Mouse (Mus musculus) heart, embryonic 13.5 days (tissue): ENCODE measurements around the gene Adgrl4. TPM values are rescaled to one million over a fixed set of nuclear protein-coding genes. Genes with fewer than 3 reads are reported as not detected.

ENCODE experiments used
- ATAC-seq: fragments of 200-750 bp; cut with Nextera tagmentation; 2 replicates; pipeline ENCODE4 v1.8.0; 2017; ENCODE audit warnings: moderate TSS enrichment; ENCODE audit not compliant: insufficient number of reproducible peaks, low FRiP score, low TSS enrichment; ENCODE audit errors: extremely low read depth
- H3K27ac ChIP-seq: fragments of 300-500 bp; sonication (generic); replicated peaks from 2 replicates; pipeline ENCODE4 v1.5.1; 2015; ENCODE audit warnings: moderate library complexity, mild to moderate bottlenecking, inconsistent platforms
- H3K27me3 ChIP-seq: fragments of 300-500 bp; sonication (generic); replicated peaks from 2 replicates; pipeline ENCODE4 v1.6.1; 2015; ENCODE audit warnings: mild to moderate bottlenecking, inconsistent platforms
- H3K36me3 ChIP-seq: fragments of 300-500 bp; sonication (generic); 2 replicates; pipeline ENCODE4 v1.6.1; 2015; ENCODE audit warnings: mild to moderate bottlenecking, inconsistent platforms
- H3K4me1 ChIP-seq: fragments of 300-500 bp; sonication (generic); 2 replicates; pipeline ENCODE4 v1.6.1; 2015; ENCODE audit warnings: inconsistent platforms
- H3K4me2 ChIP-seq: fragments of 300-500 bp; sonication (generic); 2 replicates; pipeline ENCODE4 v1.6.1; 2015; ENCODE audit warnings: inconsistent platforms, mild to moderate bottlenecking, moderate library complexity
- H3K4me3 ChIP-seq: fragments of 300-500 bp; sonication (generic); 2 replicates; pipeline ENCODE4 v1.5.1; 2015; ENCODE audit warnings: moderate library complexity, mild to moderate bottlenecking, inconsistent platforms
- H3K9ac ChIP-seq: fragments of 300-500 bp; sonication (generic); 2 replicates; pipeline ENCODE4 v1.6.1; 2015; ENCODE audit warnings: inconsistent platforms, mild to moderate bottlenecking, moderate library complexity
- H3K9me3 ChIP-seq: fragments of 300-500 bp; sonication (generic); 2 replicates; pipeline ENCODE4 v1.6.1; 2016; ENCODE audit warnings: inconsistent platforms
- WGBS: fragments of 180-500 bp; shearing (Covaris S2); methylation state at CpG from one replicate; pipeline ENCODE4 v1.1.7; 2015; ENCODE audit warnings: mixed read lengths; 5-methylcytosine and 5-hydroxymethylcytosine counted together
- polyA plus RNA-seq: library from polyadenylated mRNA; unstranded; fragments of >200 nt; fragmentation: Nextera tagmentation; extraction: Ambion mirVana; gene quantifications from 2 replicates; pipeline ENCODE4 v1.2.1, GENCODE M21; 2015

Gene Adgrl4
- polyA plus RNA-seq, 1 experiment from 2014 or later: 13.1 TPM

DNA sequence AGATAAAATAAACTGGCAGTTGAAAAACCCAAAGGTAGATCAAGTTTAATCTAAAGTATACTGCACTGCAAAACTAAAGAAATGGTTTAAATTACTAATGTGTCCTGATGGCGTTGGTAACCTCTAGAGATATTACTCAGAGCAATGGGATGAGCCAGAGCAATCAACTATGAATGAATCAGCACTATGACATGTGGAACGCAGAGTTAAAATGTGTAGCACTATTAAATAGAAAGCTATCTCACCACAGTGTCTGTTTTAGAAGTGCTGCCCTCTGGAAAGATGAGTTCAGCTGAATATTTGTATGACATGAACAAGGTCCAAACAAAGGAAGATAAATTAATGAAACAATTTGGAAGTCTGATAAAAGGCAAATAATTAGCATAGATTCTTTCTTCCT, 6.2 kb upstream of the Adgrl4 start:
- Histone ChIP-seq H3K4me3 (no peak overlapping the region), H3K9ac (no peak overlapping the region), H3K4me2 (no peak overlapping the region), H3K4me1 (peaks cover 6% of the 10 kb centered on the region), H3K27ac (no peak overlapping the region), H3K9me3 (no peaks in the 10 kb centered on the region), H3K27me3 (no peaks in the 10 kb centered on the region), H3K36me3 (no peaks in the 10 kb centered on the region)
- ATAC-seq: no peak
- WGBS: 68% methylated on average over 2 of the region's 2 CpGs

DNA sequence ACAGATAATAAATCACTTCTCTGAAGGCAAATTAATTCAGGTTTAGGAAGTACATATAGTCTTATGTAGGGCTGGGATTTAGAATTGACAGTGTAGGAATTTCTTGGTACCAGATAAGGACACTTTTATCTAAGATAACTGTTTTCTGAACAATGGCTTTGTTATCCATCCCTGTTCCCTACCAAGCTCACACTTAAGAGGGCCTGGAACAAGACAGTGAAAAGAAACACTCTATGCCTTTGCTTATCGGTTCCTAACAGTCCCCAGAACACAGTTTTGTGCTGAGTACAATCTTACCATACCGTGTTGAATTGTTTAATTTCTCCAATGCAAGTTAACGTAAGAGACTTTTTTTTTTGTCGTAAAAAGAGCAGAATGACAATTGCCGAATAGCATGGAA, 677 bp downstream of the Adgrl4 start:
- Histone ChIP-seq H3K4me2 (peak overlapping the region; percentile 72), H3K27ac (peak overlapping the region; percentile 80), H3K27me3 (no peaks in the 10 kb centered on the region), H3K36me3 (no peaks in the 10 kb centered on the region), H3K9me3 (no peaks in the 10 kb centered on the region), H3K4me3 (peak overlapping the region; percentile 52), H3K4me1 (peaks cover 24% of the 10 kb centered on the region), H3K9ac (peak overlapping the region; percentile 75; the same call in 1 of the 2 replicates)
- ATAC-seq: no peak
- 43% methylated on average over 5 of the region's 5 CpGs for WGBS

DNA sequence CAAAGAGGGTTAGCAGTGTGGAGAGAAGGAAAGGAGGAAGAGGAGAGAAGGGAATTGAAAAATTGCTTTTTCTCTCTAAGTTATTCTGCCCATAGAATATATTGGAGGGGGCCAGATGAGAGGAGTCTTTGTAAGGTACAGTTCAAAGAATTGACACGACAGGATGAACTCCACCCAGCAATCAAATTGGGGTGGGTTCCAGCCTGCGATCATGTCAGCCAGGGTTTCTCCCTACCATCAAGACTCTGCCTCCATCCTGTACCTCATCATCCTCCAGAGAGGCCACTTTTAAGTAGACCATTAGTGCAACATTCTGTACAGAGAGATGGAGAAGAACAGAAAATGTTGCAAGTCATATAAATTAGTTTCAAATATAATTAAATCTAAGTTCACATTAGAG, 2.3 kb downstream of the Adgrl4 start:
- Histone ChIP-seq H3K4me2 (0 out of 2 replicates have a peak overlapping the region, but pooled peaks have one; percentile 12), H3K4me1 (peaks cover 24% of the 10 kb centered on the region), H3K27ac (no peak overlapping the region), H3K27me3 (no peaks in the 10 kb centered on the region), H3K36me3 (no peaks in the 10 kb centered on the region), H3K4me3 (no peak overlapping the region), H3K9ac (no peak overlapping the region), H3K9me3 (no peaks in the 10 kb centered on the region)
- WGBS: 64% methylated on average over 2 of the region's 2 CpGs
- no peak for ATAC-seq

DNA sequence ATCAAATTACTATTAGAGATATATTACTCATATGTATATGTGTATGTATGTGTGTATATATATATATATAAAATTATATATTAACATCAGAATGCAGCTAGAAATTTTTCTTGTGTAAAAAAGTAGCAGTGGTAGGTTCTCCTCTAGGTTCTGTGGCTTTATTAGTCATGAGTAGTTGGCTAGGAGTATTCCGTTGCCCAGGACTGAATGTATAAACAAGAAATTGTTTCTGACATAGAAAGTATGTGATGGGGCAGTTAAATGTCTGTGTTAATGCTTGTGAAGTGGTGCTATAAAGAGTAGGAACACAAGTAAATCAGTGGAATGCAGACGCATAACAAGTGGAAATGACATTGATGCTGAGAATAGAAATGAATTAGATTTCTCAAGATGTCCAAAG, 4.3 kb downstream of the Adgrl4 start:
- no peak for ATAC-seq
- 79% methylated on average over 2 of the region's 2 CpGs for WGBS
- Histone ChIP-seq H3K9ac (no peak overlapping the region), H3K4me1 (peaks cover 14% of the 10 kb centered on the region), H3K27me3 (no peaks in the 10 kb centered on the region), H3K27ac (no peak overlapping the region), H3K36me3 (no peaks in the 10 kb centered on the region), H3K4me3 (no peak overlapping the region), H3K9me3 (no peaks in the 10 kb centered on the region), H3K4me2 (no peak overlapping the region)

DNA sequence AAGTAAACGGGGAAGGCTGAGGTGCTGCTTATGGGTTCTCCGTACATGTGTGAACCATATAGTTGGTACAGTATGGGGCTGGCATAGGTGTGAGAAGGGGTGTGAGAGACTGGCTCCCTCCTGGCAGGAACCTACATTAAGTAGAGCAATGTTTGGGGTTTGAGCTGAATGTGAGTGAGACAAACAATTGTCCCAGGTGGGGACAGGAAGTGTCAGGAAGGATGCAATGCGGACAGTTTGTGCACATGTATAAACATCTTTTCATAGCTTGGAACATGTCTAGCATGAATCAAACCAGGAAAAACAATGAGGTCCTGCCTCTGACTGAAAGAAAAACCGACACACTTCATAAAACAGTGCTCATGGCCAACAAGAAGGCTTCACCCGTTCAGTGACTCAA, 5.8 kb downstream of the Adgrl4 start:
- ATAC-seq: no peak
- Histone ChIP-seq H3K9ac (no peak overlapping the region), H3K4me3 (no peak overlapping the region), H3K27me3 (no peaks in the 10 kb centered on the region), H3K9me3 (no peaks in the 10 kb centered on the region), H3K27ac (no peak overlapping the region), H3K4me2 (no peak overlapping the region), H3K4me1 (no peaks in the 10 kb centered on the region), H3K36me3 (no peaks in the 10 kb centered on the region)
- WGBS: 74% methylated on average over 5 of the region's 5 CpGs

DNA sequence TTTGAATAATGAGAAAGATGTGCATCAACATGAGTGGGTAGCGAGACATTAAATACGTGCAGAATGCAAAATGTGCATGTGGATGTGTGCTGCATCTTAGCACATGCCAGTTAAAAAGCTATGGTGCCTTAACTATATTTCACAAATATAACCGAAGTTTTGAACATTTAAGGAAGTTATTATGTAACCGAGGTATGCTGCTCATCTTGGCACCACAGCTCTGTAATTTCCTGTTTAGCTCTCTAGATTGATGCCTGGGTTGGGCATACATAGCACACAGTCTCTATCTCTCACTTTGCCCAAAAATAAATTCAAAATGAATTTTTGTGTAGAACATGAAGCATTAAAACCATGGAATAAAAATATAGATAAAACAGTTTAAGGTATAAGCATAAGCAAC, 6.6 kb downstream of the Adgrl4 start:
- H3K9me3 ChIP-seq: no peaks in the 10 kb centered on the region
- no peak overlapping the region for H3K9ac ChIP-seq
- H3K4me1 ChIP-seq: no peaks in the 10 kb centered on the region
- no peaks in the 10 kb centered on the region for H3K27me3 ChIP-seq
- ATAC-seq: no peak
- H3K36me3 ChIP-seq: no peaks in the 10 kb centered on the region
- no peak overlapping the region for H3K27ac ChIP-seq
- WGBS: 77% methylated on average over 4 of the region's 4 CpGs
- no peak overlapping the region for H3K4me2 ChIP-seq
- H3K4me3 ChIP-seq: no peak overlapping the region

DNA sequence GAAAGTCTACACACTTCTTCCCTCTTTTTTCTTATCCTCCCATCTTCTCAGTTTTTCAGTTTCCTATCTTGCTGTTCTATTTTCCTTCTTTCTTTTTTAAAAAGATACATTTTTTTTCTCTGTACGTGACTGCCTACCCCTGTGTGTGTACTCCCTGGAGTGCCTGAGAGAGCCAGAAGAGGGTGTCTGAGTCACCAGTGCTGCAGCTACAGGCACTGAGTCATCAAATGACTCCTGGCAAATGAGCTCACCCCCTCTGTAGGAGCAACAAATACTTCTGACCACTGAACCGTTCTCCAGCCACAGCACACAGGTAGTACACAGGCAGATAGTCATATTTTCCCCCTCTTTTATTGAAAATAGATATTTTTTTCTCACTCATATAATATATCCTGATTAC, 8.2 kb downstream of the Adgrl4 start:
- Histone ChIP-seq H3K27me3 (no peaks in the 10 kb centered on the region), H3K27ac (no peak overlapping the region)
- 31% methylated on average over 2 of the region's 2 CpGs for WGBS

DNA sequence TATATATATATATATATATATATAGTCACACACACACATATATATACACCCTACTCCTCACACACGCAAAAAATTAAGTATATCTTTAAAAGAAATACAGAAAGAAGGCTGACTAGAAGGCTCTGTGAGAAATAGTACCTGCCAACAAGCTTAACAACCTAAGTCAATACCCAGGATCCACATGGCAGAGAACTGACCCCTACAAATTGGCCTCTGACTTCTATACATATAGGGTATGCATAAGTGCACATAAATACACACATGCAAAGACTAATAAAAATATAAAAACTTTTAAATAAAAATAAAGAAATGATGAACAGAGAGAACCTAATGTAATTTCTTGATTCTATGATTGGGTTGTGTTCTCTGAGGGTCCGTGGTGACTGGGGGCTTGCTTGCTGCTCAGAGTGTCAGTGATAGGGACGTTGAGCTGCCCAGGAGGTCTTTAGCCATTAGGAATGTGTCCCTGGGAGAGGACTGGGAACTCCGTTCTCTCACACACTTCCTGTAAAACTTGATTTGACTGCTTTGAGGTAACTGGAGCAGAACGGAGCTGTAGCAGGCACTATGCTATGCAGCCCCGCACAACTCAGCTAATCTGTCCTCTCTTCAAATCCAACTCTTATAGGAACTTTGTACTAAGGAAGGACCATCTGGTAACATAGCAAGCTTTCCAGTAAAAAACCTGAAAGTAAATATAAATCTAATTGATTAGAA, 17.5 kb downstream of the Adgrl4 start:
- Histone ChIP-seq H3K9ac (no peak overlapping the region), H3K9me3 (no peaks in the 10 kb centered on the region), H3K4me3 (no peak overlapping the region), H3K4me2 (no peak overlapping the region), H3K27me3 (no peaks in the 10 kb centered on the region), H3K27ac (no peak overlapping the region), H3K4me1 (no peaks in the 10 kb centered on the region), H3K36me3 (no peaks in the 10 kb centered on the region)
- WGBS: 41% methylated on average over 6 of the region's 6 CpGs
- no peak for ATAC-seq

More for the DNA sequence above, 8.2 kb downstream of the Adgrl4 start:
- Histone ChIP-seq H3K9ac (no peak overlapping the region), H3K9me3 (no peaks in the 10 kb centered on the region), H3K36me3 (no peaks in the 10 kb centered on the region), H3K4me3 (no peak overlapping the region), H3K4me2 (no peak overlapping the region), H3K4me1 (no peaks in the 10 kb centered on the region)
- ATAC-seq: no peak; the same call in 1 of the 2 replicates

DNA sequence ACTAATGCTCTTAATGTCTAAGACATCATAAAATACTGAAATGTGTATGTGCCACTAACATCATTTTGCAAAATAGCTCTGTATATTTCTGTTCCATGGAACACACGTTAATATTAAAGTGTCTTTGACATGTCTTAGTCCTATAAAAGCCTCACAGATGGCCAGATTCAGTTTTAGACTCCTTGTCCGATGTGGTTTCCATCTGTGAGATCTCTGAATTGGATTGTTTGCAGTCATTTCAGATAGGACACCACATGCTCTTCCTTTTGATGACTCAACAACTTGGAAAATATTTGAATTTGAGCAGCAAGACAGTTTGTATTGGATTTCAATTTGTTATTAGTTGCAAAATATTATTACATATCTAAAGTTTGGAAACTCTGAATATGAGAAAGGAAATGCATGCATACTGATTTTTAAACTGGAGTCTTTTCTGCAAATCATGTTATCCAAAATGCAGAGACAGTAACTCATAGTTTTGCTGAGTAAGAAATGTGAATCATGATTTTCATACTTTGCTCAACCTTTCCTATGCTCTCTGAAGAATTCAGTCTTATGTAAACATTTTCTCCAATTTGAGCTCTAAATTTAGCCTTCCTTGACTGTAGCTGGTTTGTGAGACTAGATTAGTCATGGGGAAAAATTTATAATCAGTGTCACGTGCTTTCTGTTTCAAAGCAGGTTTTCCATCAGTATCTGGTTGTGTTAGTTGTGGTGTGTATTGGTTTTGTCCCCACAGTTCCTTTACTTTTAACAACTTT, 21.9 kb downstream of the Adgrl4 start:
- no peak for ATAC-seq
- Histone ChIP-seq H3K4me3 (no peak overlapping the region), H3K36me3 (no peaks in the 10 kb centered on the region), H3K27me3 (no peaks in the 10 kb centered on the region), H3K27ac (no peak overlapping the region), H3K9ac (no peak overlapping the region), H3K4me1 (no peaks in the 10 kb centered on the region), H3K9me3 (no peaks in the 10 kb centered on the region), H3K4me2 (no peak overlapping the region)
- WGBS: 59% methylated on average over 3 of the region's 3 CpGs

DNA sequence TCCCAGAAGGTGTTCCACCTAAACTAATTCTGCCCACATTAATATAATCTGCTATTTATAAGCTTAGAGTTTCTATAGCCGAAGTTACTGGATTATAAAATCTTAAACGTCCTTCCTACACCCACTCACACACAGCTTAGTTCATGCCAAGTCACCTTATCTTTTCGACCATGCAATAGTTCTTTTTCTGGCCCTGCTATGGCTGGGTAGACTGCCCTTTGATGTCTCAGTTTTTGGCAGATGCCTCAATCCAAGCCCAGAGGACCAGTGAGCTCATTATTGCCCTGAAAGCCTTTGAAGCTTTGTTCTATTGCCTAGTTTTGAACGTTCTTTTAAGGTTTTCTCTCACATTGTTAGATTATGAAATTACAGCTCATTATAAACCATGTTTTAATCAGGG, 27.5 kb downstream of the Adgrl4 start:
- H3K9me3 ChIP-seq: no peaks in the 10 kb centered on the region
- H3K4me3 ChIP-seq: no peak overlapping the region
- no peak overlapping the region for H3K27ac ChIP-seq
- H3K27me3 ChIP-seq: no peaks in the 10 kb centered on the region
- H3K9ac ChIP-seq: no peak overlapping the region
- no peaks in the 10 kb centered on the region for H3K36me3 ChIP-seq
- no peak overlapping the region for H3K4me2 ChIP-seq
- 48% methylated on average over 4 of the region's 4 CpGs for WGBS
- H3K4me1 ChIP-seq: no peaks in the 10 kb centered on the region
- ATAC-seq: no peak

DNA sequence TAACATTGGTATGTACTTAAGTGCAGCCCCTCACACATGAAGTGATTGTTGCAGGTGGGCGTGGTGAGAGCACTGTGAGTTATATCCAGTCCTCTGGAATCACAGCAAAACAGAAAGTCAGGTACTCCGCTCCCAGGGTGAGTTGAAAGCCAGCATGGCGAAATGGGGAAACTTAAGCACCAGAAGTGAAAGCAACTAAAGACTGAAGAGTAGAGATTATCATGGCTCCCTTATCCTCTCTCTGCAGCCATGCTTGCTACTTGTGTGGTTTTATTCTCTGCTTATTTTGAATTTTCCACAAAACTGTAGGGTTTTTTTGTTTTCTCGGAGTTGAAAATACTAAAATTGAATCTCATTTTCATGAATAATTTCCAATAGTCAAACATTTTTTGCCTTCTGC, 51.2 kb downstream of the Adgrl4 start:
- Histone ChIP-seq H3K9ac (no peak overlapping the region), H3K4me2 (no peak overlapping the region), H3K27me3 (no peaks in the 10 kb centered on the region), H3K9me3 (no peaks in the 10 kb centered on the region), H3K36me3 (no peaks in the 10 kb centered on the region), H3K27ac (no peak overlapping the region), H3K4me1 (no peaks in the 10 kb centered on the region), H3K4me3 (no peak overlapping the region)
- 75% methylated on average over 4 of the region's 4 CpGs for WGBS
- no peak for ATAC-seq

DNA sequence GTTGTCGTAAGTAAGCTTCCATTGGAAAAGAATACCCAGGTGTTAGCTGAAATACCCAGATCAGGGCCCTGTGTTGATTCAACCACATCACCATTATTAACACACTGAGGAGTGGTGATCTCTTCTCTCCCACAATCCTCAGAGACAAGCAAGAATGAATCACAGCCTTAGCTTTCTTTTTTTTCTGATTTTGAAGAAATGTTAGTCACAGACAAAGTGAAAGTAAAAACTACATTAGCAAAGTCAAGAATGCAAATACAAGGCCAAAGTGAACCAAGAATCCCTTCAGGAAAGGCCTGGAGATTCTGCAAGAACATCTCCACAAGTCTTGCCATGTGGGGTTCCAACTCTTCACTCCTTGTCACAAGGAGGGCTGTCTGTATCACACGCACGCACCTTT, 67.9 kb downstream of the Adgrl4 start:
- Histone ChIP-seq H3K9me3 (no peaks in the 10 kb centered on the region), H3K27ac (no peak overlapping the region), H3K9ac (no peak overlapping the region), H3K4me3 (no peak overlapping the region), H3K4me2 (no peak overlapping the region), H3K4me1 (no peaks in the 10 kb centered on the region), H3K36me3 (no peaks in the 10 kb centered on the region), H3K27me3 (no peaks in the 10 kb centered on the region)
- no peak for ATAC-seq
- WGBS: 89% methylated on average over 3 of the region's 3 CpGs
